Mouse (Mus musculus) megakaryocyte, embryonic 14.5 days (primary cell): ENCODE measurements around the gene Ralgds.
"Not testable (repeated sequence)": the region's sequence is repeated elsewhere in the genome, so short reads cannot be mapped to it uniquely, and the experiment has no call there.

Experiments used
- FLI1 ChIP-seq: IDR thresholded peaks from 2 replicates; pipeline ENCODE4 v1.6.1; 2012; ENCODE audit warnings: low read length, inconsistent platforms, mixed read lengths
- GATA1 ChIP-seq: IDR thresholded peaks from 3 replicates; pipeline ENCODE4 v1.6.1; 2012; ENCODE audit warnings: mixed read lengths, low read length, inconsistent platforms, borderline replicate concordance

- TF ChIP-seq GATA1, FLI1: not testable (repeated sequence)
These were observed 34.9 kb upstream of the Ralgds start for GRCm38 (mm10) chr2:28477993-28478392.
